Mouse (Mus musculus) neural tube, embryonic 13.5 days (tissue): ENCODE results near the gene Saysd1. TPM values are rescaled to one million over a fixed set of nuclear protein-coding genes. Genes with fewer than 3 reads are reported as not detected.

Experiments
- ATAC-seq: fragments of 200-750 bp; cut with Nextera tagmentation; 2 replicates; pipeline ENCODE4 v1.8.0; 2017; ENCODE audit warnings: low read depth, mild to moderate bottlenecking, moderate TSS enrichment, moderate library complexity
- H3K27ac ChIP-seq: fragments of 300-500 bp; sonication (generic); replicated peaks from 2 replicates; pipeline ENCODE4 v1.5.1; 2015; ENCODE audit warnings: moderate library complexity, mild to moderate bottlenecking, inconsistent platforms
- H3K27me3 ChIP-seq: fragments of 300-500 bp; sonication (generic); 2 replicates; pipeline ENCODE4 v1.6.1; 2015; ENCODE audit warnings: mild to moderate bottlenecking, inconsistent platforms
- H3K36me3 ChIP-seq: fragments of 300-500 bp; sonication (generic); 2 replicates; pipeline ENCODE4 v1.6.1; 2015; ENCODE audit warnings: mild to moderate bottlenecking, inconsistent platforms
- H3K4me1 ChIP-seq: fragments of 300-500 bp; sonication (generic); replicated peaks from 2 replicates; pipeline ENCODE4 v1.6.1; 2015; ENCODE audit warnings: inconsistent platforms
- H3K4me2 ChIP-seq: fragments of 300-500 bp; sonication (generic); 2 replicates; pipeline ENCODE4 v1.6.1; 2015; ENCODE audit warnings: inconsistent platforms, mild to moderate bottlenecking, moderate library complexity
- H3K4me3 ChIP-seq: fragments of 300-500 bp; sonication (generic); 2 replicates; pipeline ENCODE4 v1.5.1; 2015; ENCODE audit warnings: mild to moderate bottlenecking, inconsistent platforms
- H3K9ac ChIP-seq: fragments of 300-500 bp; sonication (generic); 2 replicates; pipeline ENCODE4 v1.6.1; 2015; ENCODE audit warnings: moderate library complexity, mild to moderate bottlenecking, inconsistent platforms
- H3K9me3 ChIP-seq: fragments of 300-500 bp; sonication (generic); 2 replicates; pipeline ENCODE4 v1.6.1; 2016; ENCODE audit warnings: inconsistent platforms
- WGBS: fragments of 180-500 bp; shearing (Covaris S2); methylation state at CpG from one replicate; pipeline ENCODE4 v1.1.7; 2015; 5-methylcytosine and 5-hydroxymethylcytosine counted together
- polyA plus RNA-seq: library from polyadenylated mRNA; unstranded; fragments of >200 nt; fragmentation: Nextera tagmentation; extraction: Ambion mirVana; gene quantifications from 2 replicates; pipeline ENCODE4 v1.2.1, GENCODE M21; 2015

Saysd1 gene
- polyA plus RNA-seq, 1 experiment from 2014 or later = 14.3 TPM

GRCm38 (mm10) chr14:20158727-20159681 lies 20.7 kb upstream of the Saysd1 start:
- H3K27ac ChIP-seq = no peak overlapping the region

GRCm38 (mm10) chr14:20157595-20157994 lies 19.3 kb upstream of the Saysd1 start:
- H3K4me2 ChIP-seq = no peak overlapping the region
- no peaks in the 10 kb centered on the region for H3K27me3 ChIP-seq
- H3K36me3 ChIP-seq = no peaks in the 10 kb centered on the region
- no peak for ATAC-seq
- H3K27ac ChIP-seq = no peak overlapping the region
- H3K9me3 ChIP-seq = no peaks in the 10 kb centered on the region
- no peak overlapping the region for H3K9ac ChIP-seq
- H3K4me3 ChIP-seq = no peak overlapping the region
- peaks cover 19% of the 10 kb centered on the region; the same call in 1 of the 2 replicates for H3K4me1 ChIP-seq
- 91% methylated on average over 10 of the region's 10 CpGs for WGBS

More at GRCm38 (mm10) chr14:20158727-20159681, 20.7 kb upstream of the Saysd1 start:
- no peaks in the 10 kb centered on the region for H3K36me3 ChIP-seq
- no peak overlapping the region for H3K4me2 ChIP-seq
- H3K27me3 ChIP-seq = no peaks in the 10 kb centered on the region
- no peak overlapping the region for H3K9ac ChIP-seq
- no peak for ATAC-seq
- WGBS = 71% methylated on average over 8 of the region's 8 CpGs
- peaks cover 31% of the 10 kb centered on the region for H3K4me1 ChIP-seq
- no peak overlapping the region for H3K4me3 ChIP-seq
- no peaks in the 10 kb centered on the region for H3K9me3 ChIP-seq

- Histone ChIP-seq H3K4me2 (no peak overlapping the region), H3K36me3 (no peaks in the 10 kb centered on the region), H3K4me1 (peaks cover 25% of the 10 kb centered on the region), H3K4me3 (no peak overlapping the region), H3K27ac (no peak overlapping the region), H3K9ac (no peak overlapping the region), H3K27me3 (no peaks in the 10 kb centered on the region), H3K9me3 (no peaks in the 10 kb centered on the region)
- 59% methylated on average over 10 of the region's 10 CpGs for WGBS
- no peak for ATAC-seq
These were observed 17.4 kb upstream of the Saysd1 start for GRCm38 (mm10) chr14:20155718-20156117.

GRCm38 (mm10) chr14:20154937-20155336 lies 16.6 kb upstream of the Saysd1 start:
- no peak for ATAC-seq
- Histone ChIP-seq H3K4me3 (no peak overlapping the region), H3K27me3 (no peaks in the 10 kb centered on the region), H3K36me3 (no peaks in the 10 kb centered on the region), H3K9ac (no peak overlapping the region), H3K4me2 (no peak overlapping the region), H3K9me3 (no peaks in the 10 kb centered on the region), H3K4me1 (peaks cover 30% of the 10 kb centered on the region), H3K27ac (no peak overlapping the region)
- 88% methylated on average over 4 of the region's 4 CpGs for WGBS

- Histone ChIP-seq H3K27ac (no peak overlapping the region), H3K36me3 (no peaks in the 10 kb centered on the region), H3K4me3 (no peak overlapping the region), H3K9me3 (no peaks in the 10 kb centered on the region), H3K4me2 (no peak overlapping the region), H3K9ac (no peak overlapping the region), H3K27me3 (no peaks in the 10 kb centered on the region), H3K4me1 (peaks cover 29% of the 10 kb centered on the region)
- WGBS = 61% methylated on average over 7 of the region's 7 CpGs
- no peak for ATAC-seq
These were observed 15.9 kb upstream of the Saysd1 start for GRCm38 (mm10) chr14:20154245-20154644.

- H3K27me3 ChIP-seq = no peaks in the 10 kb centered on the region
- WGBS = 88% methylated on average over 22 of the region's 22 CpGs
- H3K9ac ChIP-seq = no peak overlapping the region
- H3K9me3 ChIP-seq = no peaks in the 10 kb centered on the region
- no peak overlapping the region for H3K27ac ChIP-seq
- no peak overlapping the region for H3K4me2 ChIP-seq
- no peak overlapping the region for H3K4me3 ChIP-seq
- peaks cover 18% of the 10 kb centered on the region for H3K4me1 ChIP-seq
- no peak for ATAC-seq
- H3K36me3 ChIP-seq = no peaks in the 10 kb centered on the region
These were observed 11.1 kb upstream of the Saysd1 start for GRCm38 (mm10) chr14:20149127-20150080.

- peaks cover 22% of the 10 kb centered on the region for H3K4me1 ChIP-seq
- no peaks in the 10 kb centered on the region for H3K36me3 ChIP-seq
- H3K27ac ChIP-seq = no peak overlapping the region
- 95% methylated on average over 11 of the region's 11 CpGs for WGBS
- ATAC-seq = no peak
- no peaks in the 10 kb centered on the region for H3K9me3 ChIP-seq
- H3K9ac ChIP-seq = no peak overlapping the region
- no peak overlapping the region for H3K4me3 ChIP-seq
- H3K4me2 ChIP-seq = no peak overlapping the region
- H3K27me3 ChIP-seq = no peaks in the 10 kb centered on the region
These were observed 10.2 kb upstream of the Saysd1 start for GRCm38 (mm10) chr14:20148514-20148913.

GRCm38 (mm10) chr14:20147854-20148253 lies 9.5 kb upstream of the Saysd1 start:
- H3K9ac ChIP-seq = no peak overlapping the region
- H3K36me3 ChIP-seq = no peaks in the 10 kb centered on the region
- no peak for ATAC-seq
- no peak overlapping the region for H3K27ac ChIP-seq
- peaks cover 22% of the 10 kb centered on the region for H3K4me1 ChIP-seq
- no peak overlapping the region for H3K4me3 ChIP-seq
- H3K4me2 ChIP-seq = no peak overlapping the region
- no peaks in the 10 kb centered on the region for H3K27me3 ChIP-seq
- H3K9me3 ChIP-seq = no peaks in the 10 kb centered on the region
- WGBS = 94% methylated on average over 7 of the region's 7 CpGs

GRCm38 (mm10) chr14:20144093-20144492 lies 5.8 kb upstream of the Saysd1 start:
- 68% methylated on average over 4 of the region's 4 CpGs for WGBS
- H3K27ac ChIP-seq = peak overlapping the region; percentile 65
- ATAC-seq = no peak

GRCm38 (mm10) chr14:20134965-20135671 lies 3.2 kb downstream of the Saysd1 start:
- Histone ChIP-seq H3K27ac (no peak overlapping the region), H3K4me2 (no peak overlapping the region), H3K4me1 (no peaks in the 10 kb centered on the region), H3K36me3 (no peaks in the 10 kb centered on the region), H3K9me3 (no peaks in the 10 kb centered on the region), H3K9ac (no peak overlapping the region), H3K4me3 (no peak overlapping the region), H3K27me3 (no peaks in the 10 kb centered on the region)
- ATAC-seq = no peak
- 93% methylated on average over 10 of the region's 10 CpGs for WGBS

More at GRCm38 (mm10) chr14:20144093-20144492, 5.8 kb upstream of the Saysd1 start:
- no peaks in the 10 kb centered on the region for H3K27me3 ChIP-seq
- 0 out of 2 replicates have a peak, but pooled peaks cover 5% of the 10 kb centered on the region for H3K36me3 ChIP-seq
- peaks cover 7% of the 10 kb centered on the region for H3K4me1 ChIP-seq
- no peak overlapping the region for H3K4me3 ChIP-seq
- H3K9me3 ChIP-seq = no peaks in the 10 kb centered on the region
- H3K9ac ChIP-seq = no peak overlapping the region
- no peak overlapping the region for H3K4me2 ChIP-seq

- Histone ChIP-seq H3K27me3 (no peaks in the 10 kb centered on the region), H3K4me1 (no peaks in the 10 kb centered on the region), H3K9me3 (no peaks in the 10 kb centered on the region), H3K4me3 (no peak overlapping the region), H3K9ac (no peak overlapping the region), H3K27ac (no peak overlapping the region), H3K4me2 (no peak overlapping the region), H3K36me3 (no peaks in the 10 kb centered on the region)
- no peak for ATAC-seq
- 73% methylated on average over 6 of the region's 6 CpGs for WGBS
These were observed 10.2 kb downstream of the Saysd1 start for GRCm38 (mm10) chr14:20128162-20128561.
